Mouse (Mus musculus) E14TG2a.4 (cell line): Measurements from ENCODE around the gene Serpina3b.

ENCODE experiments used
- CTCF ChIP-seq: conservative IDR thresholded peaks from 2 replicates; pipeline ENCODE4 v1.5.1; 2014; ENCODE audit warnings: low read length
- NANOG ChIP-seq: IDR thresholded peaks from 2 replicates; pipeline ENCODE4 v1.6.1; 2014; ENCODE audit warnings: borderline replicate concordance, low read length, mixed read lengths
- POU5F1 ChIP-seq: IDR thresholded peaks from 2 replicates; pipeline ENCODE4 v1.6.1; 2014; ENCODE audit warnings: low read length, borderline replicate concordance

GRCm38 (mm10) chr12:104153041-104153645 is 25.3 kb downstream of the Serpina3b start:
- TF ChIP-seq CTCF (no peak), NANOG (no peak), POU5F1 (no peak)
